Mouse (Mus musculus) naive thymus-derived CD4-positive, alpha-beta T cell, adult 2 months (primary cell): ENCODE data around the gene Olfr959.

ENCODE experiments used
- DNase-seq: peaks from one replicate; pipeline ENCODE4 v3.0.0-alpha.2; 2011; ENCODE audit warnings: low read depth

Gene Olfr959

DNA sequence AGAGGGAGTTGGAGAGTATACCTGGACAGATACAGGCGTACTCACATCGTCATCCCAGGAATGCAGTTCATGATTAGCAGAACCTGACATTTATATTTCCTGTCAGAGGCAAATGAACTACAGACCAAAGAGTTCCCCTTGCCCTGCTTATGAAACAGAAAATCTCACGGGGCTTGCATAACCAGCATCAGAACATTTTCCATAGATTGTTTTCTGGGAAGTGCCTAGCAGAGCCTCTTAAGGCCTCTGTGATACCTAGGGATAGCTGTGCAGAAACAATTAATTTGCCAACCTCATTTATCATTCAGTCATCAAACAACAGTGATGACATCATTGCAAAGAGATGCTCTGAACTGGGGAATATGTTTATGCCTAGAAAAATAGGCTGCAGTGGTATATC lies at the start of gene Olfr959:
Gene Olfr959, minus strand, starts transcription at position 101 of the 400 bp plus-strand sequence.
- DNase-seq, result no peak

- DNase-seq, result no peak
Measured at GRCm38 (mm10) chr9:39624711-39625110, 49.3 kb upstream of the Olfr959 start.

DNA sequence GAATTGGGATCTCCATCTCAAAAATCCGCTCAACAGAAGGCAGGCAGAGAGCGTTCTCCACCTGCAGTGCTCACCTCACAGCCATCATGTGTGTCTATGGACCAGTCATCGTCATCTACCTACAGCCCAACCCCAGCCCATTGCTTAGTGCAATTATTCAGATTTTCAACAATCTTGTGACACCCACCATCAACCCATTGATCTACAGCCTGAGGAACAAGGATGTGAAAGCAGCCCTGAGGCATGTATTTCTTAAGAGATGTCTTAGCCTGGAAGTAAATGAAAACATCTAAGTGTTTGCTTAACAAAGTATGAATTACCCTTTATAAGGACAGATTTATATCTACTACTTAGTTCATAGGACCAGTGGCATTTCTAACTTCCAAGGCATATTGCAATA lies 48.4 kb upstream of the Olfr959 start:
- no peak for DNase-seq

- no peak for DNase-seq
Measured at GRCm38 (mm10) chr9:39621073-39621472, 45.7 kb upstream of the Olfr959 start, which contains the start of gene Olfr960. Gene Olfr960, plus strand, starts transcription at chr9:39621373.

DNA sequence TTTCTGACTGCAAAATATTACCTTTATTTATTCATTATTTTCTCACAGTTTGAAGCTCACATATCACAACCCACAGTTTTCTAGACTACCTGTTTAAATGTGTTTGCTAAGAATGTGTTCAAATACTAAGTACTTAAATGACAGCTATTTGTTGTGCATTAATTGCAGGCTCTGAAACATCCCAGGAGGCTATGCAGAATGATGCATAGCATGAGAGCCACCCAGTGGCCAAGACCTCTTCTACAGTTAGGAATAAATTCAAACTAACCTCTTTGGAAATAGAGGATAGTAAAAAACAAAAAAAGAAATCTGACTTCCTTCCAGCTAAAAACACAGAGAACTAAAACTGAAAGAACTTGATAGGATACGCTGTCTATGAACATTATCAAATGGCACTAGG lies 36.6 kb upstream of the Olfr959 start:
- no peak for DNase-seq

DNA sequence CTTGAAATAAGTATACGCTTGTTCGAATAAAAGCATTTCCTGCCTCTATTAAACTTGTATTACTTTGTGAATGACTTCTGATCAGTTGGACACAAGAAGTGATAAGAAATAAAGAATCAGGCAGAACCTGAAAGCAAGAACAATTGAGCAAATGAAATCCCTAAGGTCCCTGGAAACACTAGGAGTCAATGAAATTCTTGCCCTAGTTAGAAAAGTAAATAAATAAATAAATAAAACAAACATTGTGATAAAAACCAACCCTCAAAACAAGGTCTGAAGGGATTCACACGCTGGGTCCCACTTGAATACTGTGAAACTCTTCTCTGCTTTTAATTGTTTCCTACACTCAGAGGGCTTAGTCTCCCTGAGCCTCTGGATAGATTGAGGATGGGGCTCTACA lies 35.0 kb upstream of the Olfr959 start, which contains the start of gene Olfr148:
Gene Olfr148, plus strand, starts transcription at position 301 of the 400 bp plus-strand sequence.
- no peak for DNase-seq

GRCm38 (mm10) chr9:39608497-39608896 lies 33.1 kb upstream of the Olfr959 start:
- no peak for DNase-seq

GRCm38 (mm10) chr9:39603999-39604453 lies 28.7 kb upstream of the Olfr959 start, which contains the start of gene AW551984:
Gene AW551984, minus strand, starts transcription at chr9:39604403.
- DNase-seq, result no peak

GRCm38 (mm10) chr9:39603333-39603845 lies 28.0 kb upstream of the Olfr959 start:
- DNase-seq, result no peak

DNA sequence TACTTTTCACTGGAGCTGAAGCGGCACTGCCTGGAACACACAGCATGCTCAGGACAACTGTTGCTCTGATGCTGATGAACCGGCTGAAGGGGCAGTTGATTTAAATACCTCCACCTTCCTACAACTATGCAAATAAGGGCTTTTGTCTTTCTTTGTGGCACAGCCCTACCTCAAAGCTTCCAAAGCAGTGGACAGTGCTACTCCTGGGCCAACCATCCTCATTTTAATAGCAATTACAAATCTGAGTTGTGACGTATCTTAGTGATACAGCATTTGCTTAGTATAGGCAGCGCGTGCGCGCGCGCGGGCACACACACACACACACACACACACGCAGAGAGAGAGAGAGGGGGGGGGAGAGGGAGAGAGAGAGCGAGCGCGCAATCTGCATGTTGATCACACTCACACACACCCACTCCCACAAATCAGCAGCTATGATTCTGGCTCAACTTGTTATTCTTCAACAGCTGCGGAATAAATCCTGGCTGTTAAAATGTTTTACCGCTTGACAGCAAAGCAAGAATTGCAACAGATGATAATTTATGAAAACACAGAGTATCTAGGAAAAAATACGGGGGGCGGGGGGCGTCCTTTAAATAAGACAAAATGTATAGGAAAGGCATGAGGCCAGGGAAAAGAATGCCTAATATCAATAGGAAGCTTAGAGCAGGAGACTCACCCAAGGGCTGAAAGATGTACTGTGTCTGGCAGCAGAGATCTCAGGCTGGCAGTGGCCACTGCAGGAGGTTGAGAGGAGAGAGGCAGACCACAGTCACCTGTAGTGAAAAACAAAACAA lies 27.4 kb upstream of the Olfr959 start:
- no peak for DNase-seq

- DNase-seq, result no peak
Measured at GRCm38 (mm10) chr9:39577050-39577449, 1.7 kb upstream of the Olfr959 start.

- no peak for DNase-seq
Measured at GRCm38 (mm10) chr9:39558349-39558647, 17.1 kb downstream of the Olfr959 start.

- no peak for DNase-seq
Measured at GRCm38 (mm10) chr9:39557529-39558348, 17.6 kb downstream of the Olfr959 start.

- no peak for DNase-seq
Measured at GRCm38 (mm10) chr9:39553946-39554345, 21.4 kb downstream of the Olfr959 start, which contains the start of gene Olfr958. Gene Olfr958, minus strand, starts transcription at chr9:39554054.

- DNase-seq, result no peak
Measured at GRCm38 (mm10) chr9:39550806-39551205, 24.6 kb downstream of the Olfr959 start.

- no peak for DNase-seq
Measured at GRCm38 (mm10) chr9:39523616-39524285, 51.6 kb downstream of the Olfr959 start.
